Mouse (Mus musculus) layer of hippocampus, adult 11-12 months (tissue): ENCODE measurements around the gene Gm5868.
"Not testable (repeated sequence)": the region's sequence is repeated elsewhere in the genome, so short reads cannot be mapped to it uniquely, and the experiment has no call there.

Source experiments
- DNase-seq: peaks from one replicate; pipeline ENCODE4 v3.0.0; 2022; ENCODE audit warnings: low spot score

The Gm5868 gene

DNA sequence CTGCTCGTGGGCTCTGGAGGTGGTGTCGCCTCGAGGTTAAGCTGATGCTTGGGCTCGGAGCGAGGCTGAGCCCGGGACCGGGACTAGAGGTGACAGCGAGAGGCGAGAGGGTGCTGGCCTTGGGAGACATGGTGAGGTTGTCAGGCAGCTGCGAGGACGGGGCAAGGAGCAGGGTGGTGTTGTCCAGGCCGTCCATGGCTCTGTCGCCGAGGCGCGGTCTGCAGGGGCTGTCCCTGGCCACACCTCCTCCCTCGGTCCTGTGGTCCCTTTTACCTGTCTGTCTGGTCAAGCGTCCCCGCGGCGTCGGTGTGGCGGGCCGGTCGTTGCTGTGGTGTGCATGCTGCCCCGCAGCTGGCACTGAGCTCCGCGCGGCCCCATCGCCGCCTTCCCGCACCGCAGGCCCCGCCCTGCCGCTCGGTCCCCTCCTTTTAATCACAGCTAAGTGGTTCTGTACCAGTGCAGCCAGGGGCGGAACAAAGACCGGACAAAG lies at the start of gene Gm5868:
Gene Gm5868, minus strand, starts transcription at position 360 of the 490 bp plus-strand sequence.
- no peak for DNase-seq

- DNase-seq, result no peak
Measured at GRCm38 (mm10) chr5:72636576-72636975, 49.2 kb upstream of the Gm5868 start.

- no peak for DNase-seq
Measured at GRCm38 (mm10) chr5:72636122-72636521, 48.8 kb upstream of the Gm5868 start.

- DNase-seq, result no peak
Measured at GRCm38 (mm10) chr5:72634791-72635271, 47.5 kb upstream of the Gm5868 start.

DNA sequence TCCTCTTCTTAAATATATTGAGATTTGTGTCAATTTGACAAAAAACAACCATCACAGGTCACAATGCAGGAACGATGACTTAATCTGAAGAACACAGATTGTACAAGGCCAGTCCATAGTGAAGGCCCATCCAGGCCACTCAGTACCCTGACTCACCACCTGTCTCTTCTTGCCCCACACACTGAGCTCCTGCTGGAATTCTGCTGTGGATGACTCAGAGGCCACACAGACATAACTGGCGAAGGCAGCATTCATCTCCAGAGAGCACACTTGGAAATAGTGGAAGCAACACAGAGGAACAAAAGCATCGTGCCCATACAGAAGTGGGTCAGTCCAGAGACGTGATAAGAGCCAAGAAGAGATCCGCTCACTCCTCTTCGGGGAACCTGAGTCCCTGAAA lies 42.7 kb upstream of the Gm5868 start:
- DNase-seq, result no peak

- no peak for DNase-seq
Measured at GRCm38 (mm10) chr5:72621022-72621421, 33.7 kb upstream of the Gm5868 start.

DNA sequence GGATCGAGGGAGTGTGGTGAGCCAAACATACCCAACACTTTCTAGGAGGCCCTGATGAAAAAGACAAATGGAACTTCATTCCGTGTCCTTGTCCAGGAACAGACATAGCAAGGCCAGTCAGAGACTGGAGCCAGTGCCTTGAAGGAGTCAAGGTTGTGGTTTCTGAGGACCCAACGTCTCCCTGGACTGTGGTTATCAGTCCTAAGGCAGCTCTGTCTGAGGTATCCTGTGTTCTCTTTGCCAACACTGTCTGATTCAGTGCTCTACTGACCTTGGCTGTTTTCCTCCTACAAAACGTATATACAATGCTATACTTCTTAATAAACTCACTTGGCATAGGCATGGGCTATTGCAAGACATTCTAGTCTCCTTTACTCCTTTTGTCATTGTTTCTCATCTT lies 30.1 kb upstream of the Gm5868 start:
- DNase-seq, result no peak

- no peak for DNase-seq
Measured at GRCm38 (mm10) chr5:72603138-72603537, 15.8 kb upstream of the Gm5868 start.

DNA sequence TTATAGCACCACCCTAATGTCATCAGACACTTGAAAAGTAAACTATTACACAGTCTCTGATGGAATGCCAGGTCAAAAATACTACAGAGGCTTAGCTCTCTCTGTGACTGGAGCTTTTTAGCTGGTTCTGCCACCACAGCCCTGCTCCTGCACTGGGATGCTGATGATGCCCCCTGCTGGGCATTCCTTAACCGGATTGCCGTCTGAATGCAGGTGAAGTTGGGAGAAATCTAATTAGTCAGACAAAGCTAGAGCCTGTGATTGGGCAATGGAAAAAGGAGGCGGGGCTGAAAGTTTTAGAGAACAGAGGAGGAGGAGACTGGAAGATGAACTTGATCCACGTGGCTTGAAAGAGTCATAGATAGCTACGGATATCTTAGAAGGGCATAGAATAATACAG lies 13.7 kb upstream of the Gm5868 start:
- peak; percentile 51 for DNase-seq

GRCm38 (mm10) chr5:72586667-72587191 lies 622 bp downstream of the Gm5868 start:
- not testable (repeated sequence) for DNase-seq

- DNase-seq, result not testable (repeated sequence)
Measured at GRCm38 (mm10) chr5:72586122-72586521, 1.2 kb downstream of the Gm5868 start.

- DNase-seq, result not testable (repeated sequence)
Measured at GRCm38 (mm10) chr5:72580970-72581332, 6.4 kb downstream of the Gm5868 start, which contains the start of gene Zar1. Gene Zar1, minus strand, starts transcription at chr5:72581254.

DNA sequence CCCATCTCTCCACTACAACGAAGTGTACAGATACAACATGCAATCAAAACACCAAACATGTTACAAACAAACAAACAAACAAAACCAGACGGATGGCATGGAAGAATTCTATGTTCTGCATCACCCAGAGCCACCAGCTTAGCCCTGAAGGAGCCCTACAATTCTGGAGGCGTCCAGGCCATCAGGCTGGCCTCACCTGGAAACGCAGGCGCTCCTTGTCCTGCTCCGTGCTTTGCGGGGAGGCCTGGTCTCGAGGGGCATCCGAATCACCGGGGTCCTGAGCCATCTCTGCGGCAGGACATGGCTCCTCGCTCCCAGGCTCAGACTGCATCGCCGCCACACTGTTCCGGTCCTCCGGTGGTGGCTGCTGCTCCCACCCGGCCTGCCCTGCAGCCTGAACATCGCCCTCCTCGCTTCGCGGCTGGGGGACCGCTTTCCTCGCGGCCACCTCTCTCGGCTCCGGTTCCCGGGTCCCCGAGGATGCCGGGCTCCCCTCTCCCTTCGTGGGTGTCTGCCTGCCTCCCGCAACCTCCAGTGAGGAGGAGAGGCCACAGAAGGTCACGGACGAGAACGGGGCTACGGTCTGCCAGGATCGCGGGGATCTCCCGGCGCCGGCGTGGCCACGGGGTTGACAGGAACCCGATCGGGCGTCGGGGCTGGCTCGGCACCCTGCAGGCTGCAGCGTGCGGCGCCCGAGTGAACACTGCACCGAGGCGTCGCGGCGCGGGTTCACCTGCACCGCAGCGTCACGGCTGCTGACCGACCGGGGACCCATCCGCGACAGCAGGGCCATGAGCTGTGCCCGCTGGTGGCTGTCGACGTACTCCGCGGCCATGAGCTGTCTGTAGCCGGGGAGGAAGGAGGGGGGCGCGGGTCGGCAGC lies 7.0 kb downstream of the Gm5868 start:
- not testable (repeated sequence) for DNase-seq

DNA sequence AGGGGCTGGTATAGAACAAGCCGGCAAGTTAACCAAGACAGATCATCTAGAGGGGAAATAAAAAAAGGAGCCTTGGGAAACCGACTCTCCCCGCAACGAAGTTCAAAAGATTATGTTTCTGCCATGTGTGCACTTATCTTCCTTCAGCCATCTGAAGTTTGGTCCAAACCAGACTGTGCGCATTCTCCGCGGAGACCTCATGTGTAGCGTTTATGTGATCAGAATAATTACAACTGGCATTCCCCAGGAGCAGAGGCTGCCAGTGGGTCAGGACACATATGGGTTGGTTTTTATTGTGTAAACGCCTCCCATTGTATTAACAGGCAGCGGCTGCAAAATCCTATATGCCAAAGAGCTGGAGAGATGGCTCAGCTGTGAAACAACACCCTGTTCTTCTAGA lies 7.8 kb downstream of the Gm5868 start:
- DNase-seq, result not testable (repeated sequence)

DNA sequence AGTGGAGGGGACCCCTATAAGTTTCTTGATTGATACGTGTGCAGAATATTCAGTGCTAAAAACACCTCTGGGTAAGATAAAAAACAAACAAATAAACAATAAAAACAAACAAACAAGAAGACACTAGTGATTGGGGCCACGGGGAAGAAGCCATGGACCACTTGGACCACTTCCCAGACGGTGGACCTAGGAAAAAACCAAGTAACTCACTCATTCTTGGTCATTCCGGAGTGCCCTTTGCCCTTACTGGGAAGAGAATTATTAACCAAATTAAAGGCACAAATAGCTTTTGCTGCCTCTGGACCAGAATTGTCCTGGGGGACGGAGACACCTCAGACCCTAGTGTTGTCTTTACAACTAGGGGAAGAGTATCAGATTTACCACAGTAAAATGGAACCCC lies 21.7 kb downstream of the Gm5868 start:
- no peak for DNase-seq

GRCm38 (mm10) chr5:72563183-72563582 lies 24.2 kb downstream of the Gm5868 start:
- not testable (repeated sequence) for DNase-seq

DNA sequence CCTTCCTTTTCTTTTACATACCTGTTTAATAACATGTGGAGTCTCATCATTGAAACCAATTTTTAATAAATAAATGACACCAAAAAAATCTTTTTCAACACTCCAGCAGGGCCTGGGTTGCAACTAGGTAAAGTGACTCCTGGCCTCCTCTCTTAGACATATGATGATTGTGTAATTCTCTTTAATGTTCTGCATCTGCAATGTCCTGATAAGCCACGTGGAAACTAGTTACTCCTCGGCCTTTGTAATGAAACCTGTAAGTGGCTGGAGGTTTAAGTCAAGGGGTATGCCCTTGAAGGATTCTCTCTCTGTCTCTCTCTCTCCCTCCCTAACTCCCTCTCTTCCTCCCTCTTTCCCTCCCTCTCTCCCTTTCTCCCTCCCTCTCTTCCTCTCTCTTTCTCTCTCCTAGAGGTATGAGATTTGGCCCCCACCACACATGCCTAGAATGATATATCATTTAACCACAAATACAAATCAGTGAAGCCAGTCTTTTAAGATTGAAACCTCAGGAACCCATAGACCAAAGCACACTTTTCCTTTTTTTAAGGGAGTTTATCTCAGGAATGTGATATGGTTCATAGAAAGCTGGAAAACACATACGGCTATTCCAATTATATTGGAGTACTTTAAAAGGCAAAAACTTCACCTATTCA lies 26.2 kb downstream of the Gm5868 start:
- no peak for DNase-seq

GRCm38 (mm10) chr5:72559544-72560049 lies 27.8 kb downstream of the Gm5868 start, which contains the start of gene Nfxl1:
Gene Nfxl1, minus strand, starts transcription at chr5:72559684.
- peak; percentile 95 for DNase-seq

- DNase-seq, result peak; percentile 31
Measured at GRCm38 (mm10) chr5:72558716-72559526, 28.4 kb downstream of the Gm5868 start.

DNA sequence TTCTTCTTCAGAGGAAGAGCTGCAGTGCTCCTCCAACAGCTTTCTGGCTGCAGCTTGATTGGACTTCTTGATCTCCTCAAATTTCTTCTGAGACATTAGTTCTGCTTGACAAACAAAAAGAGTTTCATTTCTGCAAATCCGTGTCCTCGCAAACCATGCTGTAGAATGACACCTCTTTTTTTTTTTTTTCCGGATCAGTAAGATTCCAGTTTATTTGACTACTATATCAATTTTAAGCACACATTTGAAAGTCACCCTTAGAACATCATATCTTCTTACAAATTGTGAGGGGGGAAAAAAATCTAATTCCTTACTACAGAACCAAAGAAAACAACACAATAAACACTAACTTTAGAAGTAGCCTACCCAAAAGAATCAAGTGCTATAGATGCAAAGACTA lies 31.1 kb downstream of the Gm5868 start:
- no peak for DNase-seq

DNA sequence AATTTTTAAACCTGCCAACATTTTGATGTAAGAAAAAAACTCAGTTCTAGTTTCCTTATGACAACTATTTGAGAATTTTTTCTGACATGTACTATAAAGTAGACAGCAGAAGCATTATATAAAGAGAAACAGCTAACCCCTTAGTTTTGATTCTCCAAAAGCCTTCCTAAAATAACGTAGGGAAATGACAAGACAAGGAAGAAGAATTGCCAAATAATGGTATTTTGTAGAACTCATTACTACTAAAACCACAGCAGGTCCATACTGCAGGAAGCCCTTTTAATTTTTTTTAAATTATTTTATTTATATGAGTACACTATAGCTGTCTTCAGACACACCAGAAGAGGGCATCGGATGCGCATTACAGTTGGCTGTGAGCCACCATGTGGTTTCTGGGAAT lies 36.1 kb downstream of the Gm5868 start:
- DNase-seq, result no peak
